Mouse (Mus musculus) E14TG2a.4 (cell line): ENCODE data around the gene Susd6.

Source experiments
- H3K27me3 ChIP-seq: 2 replicates; pipeline ENCODE4 v1.6.1; 2014; ENCODE audit warnings: low read length, control low read depth; ENCODE audit not compliant: insufficient read depth
- H3K36me3 ChIP-seq: 2 replicates; pipeline ENCODE4 v1.6.1; 2014; ENCODE audit warnings: low read length, control low read depth; ENCODE audit not compliant: insufficient read depth
- H3K4me1 ChIP-seq: replicated peaks from 2 replicates; pipeline ENCODE4 v1.6.1; 2014; ENCODE audit warnings: low read depth, low read length, control low read depth
- H3K4me3 ChIP-seq: replicated peaks from 2 replicates; pipeline ENCODE4 v1.5.1; 2014; ENCODE audit warnings: mild to moderate bottlenecking, low read length
- H3K9me3 ChIP-seq: 2 replicates; pipeline ENCODE4 v1.6.1; 2014; ENCODE audit warnings: low read length, control low read depth
- CTCF ChIP-seq: conservative IDR thresholded peaks from 2 replicates; pipeline ENCODE4 v1.5.1; 2014; ENCODE audit warnings: low read length
- NANOG ChIP-seq: IDR thresholded peaks from 2 replicates; pipeline ENCODE4 v1.6.1; 2014; ENCODE audit warnings: borderline replicate concordance, low read length, mixed read lengths
- POU5F1 ChIP-seq: IDR thresholded peaks from 2 replicates; pipeline ENCODE4 v1.6.1; 2014; ENCODE audit warnings: low read length, borderline replicate concordance

The Susd6 gene

DNA sequence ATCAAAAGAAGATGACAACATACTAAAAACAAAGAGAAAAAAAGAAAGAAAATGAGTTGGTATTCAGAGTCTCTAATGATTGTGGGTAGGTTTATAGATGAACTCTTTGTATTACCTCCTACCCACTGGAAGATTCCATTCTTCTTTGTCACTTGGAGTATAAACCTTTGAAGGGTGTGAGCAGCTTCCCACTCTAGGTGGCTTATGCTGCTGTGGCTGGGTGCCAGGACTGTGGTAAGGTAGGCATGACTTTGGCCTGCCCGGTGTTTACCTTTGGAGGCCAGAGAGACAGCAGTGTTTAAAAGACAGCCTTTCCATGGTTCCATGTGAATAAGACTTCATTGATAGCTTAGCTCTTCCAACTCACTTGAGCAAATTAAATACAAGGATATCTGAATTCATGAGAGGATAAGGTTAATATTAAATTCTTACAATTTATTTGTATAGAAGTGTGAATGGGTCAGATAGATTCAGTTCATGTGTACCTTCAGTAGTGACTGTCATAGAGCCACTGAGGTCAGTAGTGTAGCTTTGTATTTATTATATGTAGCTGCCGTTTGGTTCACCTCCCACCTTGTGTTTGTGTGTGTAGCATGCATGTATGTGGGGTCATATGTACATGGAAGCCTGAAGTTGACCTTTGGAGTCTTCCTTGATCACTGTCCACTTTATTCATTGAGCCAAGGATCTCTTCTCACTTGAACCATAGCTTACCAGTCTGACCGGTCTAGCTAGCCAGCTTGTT is 44.0 kb downstream of the Susd6 start:
- Histone ChIP-seq H3K9me3 (no peaks in the 10 kb centered on the region), H3K27me3 (no peaks in the 10 kb centered on the region), H3K4me1 (peaks cover 52% of the 10 kb centered on the region), H3K4me3 (no peak overlapping the region), H3K36me3 (peaks cover 33% of the 10 kb centered on the region)
- TF ChIP-seq POU5F1 (no peak), CTCF (no peak), NANOG (no peak)

- H3K9me3 ChIP-seq = no peaks in the 10 kb centered on the region
- peaks cover 28% of the 10 kb centered on the region for H3K36me3 ChIP-seq
- H3K4me3 ChIP-seq = no peak overlapping the region
- H3K4me1 ChIP-seq = peaks cover 59% of the 10 kb centered on the region
- no peak for TF ChIP-seq POU5F1
- TF ChIP-seq NANOG = no peak
- TF ChIP-seq CTCF = no peak
- H3K27me3 ChIP-seq = no peaks in the 10 kb centered on the region
These were observed 44.7 kb downstream of the Susd6 start for GRCm38 (mm10) chr12:80834901-80835570.

GRCm38 (mm10) chr12:80837614-80838013 is 47.3 kb downstream of the Susd6 start:
- H3K27me3 ChIP-seq = no peaks in the 10 kb centered on the region
- peaks cover 6% of the 10 kb centered on the region; the same call in 1 of the 2 replicates for H3K36me3 ChIP-seq
- H3K4me1 ChIP-seq = peaks cover 71% of the 10 kb centered on the region
- TF ChIP-seq NANOG = no peak
- TF ChIP-seq POU5F1 = no peak
- no peak for TF ChIP-seq CTCF
- H3K9me3 ChIP-seq = no peaks in the 10 kb centered on the region
- no peak overlapping the region for H3K4me3 ChIP-seq

DNA sequence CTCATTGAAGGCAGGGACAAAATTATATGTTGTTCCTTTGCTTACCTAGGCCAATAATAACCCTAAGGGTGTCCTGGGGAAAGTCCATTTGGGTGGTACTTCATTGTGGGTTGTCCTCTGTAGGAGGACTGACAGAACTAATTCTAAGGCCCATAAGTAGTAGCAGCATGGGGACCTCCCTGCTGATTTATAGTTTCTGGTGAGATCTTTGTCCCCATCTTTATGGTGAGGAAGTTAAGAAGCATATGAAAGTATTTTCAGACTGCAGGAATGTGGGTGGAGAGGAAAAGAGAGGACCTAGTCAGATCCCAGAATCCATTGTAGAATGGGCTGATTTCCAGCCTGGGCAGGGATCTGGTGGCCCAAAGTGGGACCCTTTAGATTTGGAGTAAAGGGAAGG is 48.0 kb downstream of the Susd6 start:
- peaks cover 2% of the 10 kb centered on the region; the same call in 1 of the 2 replicates for H3K36me3 ChIP-seq
- TF ChIP-seq NANOG = no peak
- no peak for TF ChIP-seq POU5F1
- TF ChIP-seq CTCF = no peak
- H3K4me1 ChIP-seq = peaks cover 75% of the 10 kb centered on the region

GRCm38 (mm10) chr12:80838787-80839186 is 48.5 kb downstream of the Susd6 start:
- no peaks in the 10 kb centered on the region for H3K9me3 ChIP-seq
- no peak for TF ChIP-seq CTCF
- TF ChIP-seq POU5F1 = peak; percentile 70; the same call in 1 of the 2 replicates
- TF ChIP-seq NANOG = peak; percentile 91

More for the DNA sequence above, 48.0 kb downstream of the Susd6 start:
- Histone ChIP-seq H3K4me3 (no peak overlapping the region), H3K27me3 (no peaks in the 10 kb centered on the region), H3K9me3 (no peaks in the 10 kb centered on the region)

DNA sequence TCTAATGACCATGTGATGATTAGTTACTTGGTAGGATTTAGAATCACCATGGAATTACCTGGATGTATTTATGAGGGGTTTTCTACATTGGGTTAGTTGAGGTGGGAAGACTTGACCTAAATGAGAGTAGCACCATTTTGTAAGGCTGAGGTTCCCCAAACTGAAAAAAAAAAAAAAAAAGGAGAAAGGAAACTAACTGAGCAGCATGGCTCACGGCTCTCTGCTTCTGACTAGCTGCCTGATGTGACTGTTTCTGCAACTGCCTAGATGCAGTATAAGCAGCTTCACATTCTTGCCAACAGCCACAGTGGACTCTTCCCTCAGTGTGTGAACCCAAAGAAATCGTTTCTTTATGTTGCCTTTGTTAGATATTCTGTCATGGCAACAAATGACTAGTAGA is 49.3 kb downstream of the Susd6 start:
- Histone ChIP-seq H3K4me3 (no peak overlapping the region), H3K4me1 (peaks cover 82% of the 10 kb centered on the region), H3K27me3 (no peaks in the 10 kb centered on the region), H3K9me3 (no peaks in the 10 kb centered on the region), H3K36me3 (no peaks in the 10 kb centered on the region; the same call in 1 of the 2 replicates)
- TF ChIP-seq CTCF = no peak
- TF ChIP-seq NANOG = no peak
- TF ChIP-seq POU5F1 = no peak

More at GRCm38 (mm10) chr12:80838787-80839186, 48.5 kb downstream of the Susd6 start:
- no peak overlapping the region for H3K4me3 ChIP-seq
- peaks cover 76% of the 10 kb centered on the region for H3K4me1 ChIP-seq
- H3K27me3 ChIP-seq = no peaks in the 10 kb centered on the region
- H3K36me3 ChIP-seq = no peaks in the 10 kb centered on the region; the same call in 1 of the 2 replicates

DNA sequence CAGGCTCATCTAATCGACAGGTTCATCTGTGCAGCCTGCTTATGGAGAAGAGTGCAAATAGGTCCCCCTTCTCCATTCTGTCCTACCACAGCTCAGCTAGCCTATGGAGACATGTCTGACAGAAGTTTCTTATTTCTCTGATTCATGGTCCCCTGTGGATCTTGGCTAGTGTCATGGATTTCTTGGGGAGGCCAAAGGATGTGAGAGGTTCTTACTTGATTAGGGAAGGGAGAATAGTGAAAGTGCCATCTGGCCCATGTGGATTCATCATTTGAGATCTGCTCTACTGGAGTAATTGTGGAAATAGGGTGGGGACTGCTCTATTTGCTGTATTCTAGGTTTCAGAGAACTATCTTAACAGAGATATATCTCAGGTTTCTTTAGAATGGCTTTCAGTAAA is 51.3 kb downstream of the Susd6 start:
- Histone ChIP-seq H3K27me3 (no peaks in the 10 kb centered on the region), H3K4me1 (peaks cover 77% of the 10 kb centered on the region), H3K4me3 (no peak overlapping the region), H3K9me3 (no peaks in the 10 kb centered on the region), H3K36me3 (no peaks in the 10 kb centered on the region; the same call in 1 of the 2 replicates)
- TF ChIP-seq CTCF = no peak
- no peak for TF ChIP-seq POU5F1
- no peak for TF ChIP-seq NANOG

DNA sequence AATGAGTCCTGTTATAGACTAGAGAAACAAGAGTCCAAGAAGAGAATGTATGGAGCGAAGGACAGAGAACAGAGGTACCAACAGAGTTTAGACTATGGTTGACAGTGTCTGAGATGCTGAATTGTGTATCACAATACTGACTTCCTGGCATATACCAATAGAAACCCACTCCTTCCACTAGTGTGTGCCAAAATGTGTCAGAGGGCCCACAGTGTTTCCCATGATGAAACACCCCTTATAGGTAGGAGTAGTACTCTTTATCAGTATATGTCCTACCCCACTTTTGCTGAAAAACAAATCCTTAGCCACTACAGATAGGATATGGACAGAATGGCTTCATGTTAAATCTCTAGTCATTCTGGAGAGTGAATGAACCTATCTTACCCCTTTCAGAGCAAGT is 52.3 kb downstream of the Susd6 start:
- no peaks in the 10 kb centered on the region; the same call in 1 of the 2 replicates for H3K36me3 ChIP-seq
- H3K27me3 ChIP-seq = no peaks in the 10 kb centered on the region
- no peak overlapping the region for H3K4me3 ChIP-seq
- H3K4me1 ChIP-seq = peaks cover 78% of the 10 kb centered on the region
- TF ChIP-seq CTCF (no peak), POU5F1 (no peak), NANOG (no peak)
- H3K9me3 ChIP-seq = no peaks in the 10 kb centered on the region
